Mouse (Mus musculus) forebrain, embryonic 15.5 days (tissue): ENCODE data around the gene Fhl4. TPM values are rescaled to one million over a fixed set of nuclear protein-coding genes. Genes with fewer than 3 reads are reported as not detected.

ENCODE experiments used
- ATAC-seq: fragments of 200-750 bp; cut with Nextera tagmentation; replicated peaks from 2 replicates; pipeline ENCODE4 v1.8.0; 2017; ENCODE audit warnings: mild to moderate bottlenecking, moderate TSS enrichment, moderate library complexity
- H3K27ac ChIP-seq: fragments of 300-500 bp; sonication (generic); replicated peaks from 2 replicates; pipeline ENCODE4 v1.5.1; 2015; ENCODE audit warnings: mild to moderate bottlenecking, inconsistent platforms
- H3K27me3 ChIP-seq: fragments of 300-500 bp; sonication (generic); 2 replicates; pipeline ENCODE4 v1.6.1; 2015; ENCODE audit warnings: inconsistent platforms
- H3K36me3 ChIP-seq: fragments of 300-500 bp; sonication (generic); 2 replicates; pipeline ENCODE4 v1.6.1; 2015; ENCODE audit warnings: mild to moderate bottlenecking, inconsistent platforms
- H3K4me1 ChIP-seq: fragments of 300-500 bp; sonication (generic); 2 replicates; pipeline ENCODE4 v1.6.1; 2015; ENCODE audit warnings: inconsistent platforms
- H3K4me2 ChIP-seq: fragments of 300-500 bp; sonication (generic); replicated peaks from 2 replicates; pipeline ENCODE4 v1.6.1; 2015; ENCODE audit warnings: mild to moderate bottlenecking, inconsistent platforms
- H3K4me3 ChIP-seq: fragments of 300-500 bp; sonication (generic); 2 replicates; pipeline ENCODE4 v1.5.1; 2015; ENCODE audit warnings: mild to moderate bottlenecking, inconsistent platforms
- H3K9ac ChIP-seq: fragments of 300-500 bp; sonication (generic); replicated peaks from 2 replicates; pipeline ENCODE4 v1.6.1; 2015; ENCODE audit warnings: mild to moderate bottlenecking, inconsistent platforms
- H3K9me3 ChIP-seq: fragments of 300-500 bp; sonication (generic); 2 replicates; pipeline ENCODE4 v1.6.1; 2016; ENCODE audit warnings: inconsistent platforms
- WGBS: fragments of 180-500 bp; shearing (Covaris S2); methylation state at CpG from one replicate; pipeline ENCODE4 v1.1.7; 2015; ENCODE audit warnings: mixed read lengths; 5-methylcytosine and 5-hydroxymethylcytosine counted together
- polyA plus RNA-seq: library from polyadenylated mRNA; unstranded; fragments of >200 nt; fragmentation: Nextera tagmentation; extraction: Ambion mirVana; gene quantifications from 2 replicates; pipeline ENCODE4 v1.2.1, GENCODE M21; 2015

Fhl4 gene
- polyA plus RNA-seq, 1 experiment from 2014 or later, result 2.4 TPM

DNA sequence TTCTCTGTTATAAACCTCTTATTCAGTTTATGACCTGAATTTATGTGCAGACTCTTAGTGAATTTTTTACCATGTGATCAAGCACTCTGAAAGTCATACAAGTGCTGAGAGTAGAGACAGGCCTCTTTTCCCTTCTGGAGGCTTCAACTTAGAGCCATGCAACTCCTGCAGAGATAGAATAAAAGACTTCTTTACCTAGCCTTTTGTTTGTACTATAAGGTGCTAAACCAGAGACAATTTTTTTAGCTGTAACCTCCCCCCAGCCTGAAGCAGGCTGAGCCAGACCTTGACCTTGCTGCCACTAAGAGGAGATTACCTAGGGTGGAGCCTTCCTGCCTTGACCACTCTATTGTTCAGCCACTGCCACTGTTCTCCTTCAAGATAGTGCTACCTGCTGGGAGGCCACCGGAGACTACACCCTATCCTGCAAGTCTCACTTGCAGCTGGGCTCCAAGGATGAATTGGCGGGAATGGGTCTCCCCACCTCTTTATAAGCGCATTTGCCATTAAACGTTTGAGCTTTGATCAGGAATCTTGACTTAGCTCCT lies 30.6 kb downstream of the Fhl4 start:
- Histone ChIP-seq H3K27ac (no peak overlapping the region), H3K4me3 (no peak overlapping the region), H3K9me3 (no peaks in the 10 kb centered on the region), H3K4me1 (no peaks in the 10 kb centered on the region), H3K4me2 (no peak overlapping the region), H3K27me3 (no peaks in the 10 kb centered on the region), H3K9ac (no peak overlapping the region), H3K36me3 (no peaks in the 10 kb centered on the region)
- 54% methylated on average over 4 of the region's 4 CpGs for WGBS
- ATAC-seq, result no peak

- WGBS, result 76% methylated on average over 2 of the region's 2 CpGs
- no peak overlapping the region for H3K4me2 ChIP-seq
- ATAC-seq, result no peak
- H3K36me3 ChIP-seq, result no peaks in the 10 kb centered on the region
- no peaks in the 10 kb centered on the region for H3K4me1 ChIP-seq
- no peak overlapping the region for H3K4me3 ChIP-seq
- H3K27me3 ChIP-seq, result no peaks in the 10 kb centered on the region
- H3K9ac ChIP-seq, result no peak overlapping the region
- H3K27ac ChIP-seq, result no peak overlapping the region
- no peaks in the 10 kb centered on the region for H3K9me3 ChIP-seq
Observed at GRCm38 (mm10) chr10:85054876-85055275, 47.4 kb downstream of the Fhl4 start.

- Histone ChIP-seq H3K27me3 (no peaks in the 10 kb centered on the region), H3K9me3 (no peaks in the 10 kb centered on the region), H3K4me1 (no peaks in the 10 kb centered on the region), H3K4me3 (no peak overlapping the region), H3K4me2 (no peak overlapping the region), H3K9ac (no peak overlapping the region), H3K36me3 (no peaks in the 10 kb centered on the region), H3K27ac (no peak overlapping the region)
- 32% methylated on average over 4 of the region's 4 CpGs for WGBS
- no peak for ATAC-seq
Observed at GRCm38 (mm10) chr10:85052451-85052850, 49.8 kb downstream of the Fhl4 start.

- Histone ChIP-seq H3K27ac (no peak overlapping the region), H3K27me3 (peaks cover 4% of the 10 kb centered on the region; the same call in 1 of the 2 replicates), H3K9me3 (no peaks in the 10 kb centered on the region), H3K4me2 (no peak overlapping the region), H3K4me1 (no peaks in the 10 kb centered on the region), H3K9ac (no peak overlapping the region), H3K36me3 (no peaks in the 10 kb centered on the region), H3K4me3 (no peak overlapping the region)
- WGBS, result 64% methylated on average over 4 of the region's 4 CpGs
- no peak for ATAC-seq
Observed at GRCm38 (mm10) chr10:85050668-85051208, 51.6 kb downstream of the Fhl4 start.

GRCm38 (mm10) chr10:85048008-85048407 lies 54.3 kb downstream of the Fhl4 start:
- H3K27ac ChIP-seq, result no peak overlapping the region
- no peaks in the 10 kb centered on the region for H3K9me3 ChIP-seq
- WGBS, result 97% methylated on average over 8 of the region's 8 CpGs
- H3K9ac ChIP-seq, result no peak overlapping the region
- peaks cover 13% of the 10 kb centered on the region for H3K27me3 ChIP-seq
- peaks cover 11% of the 10 kb centered on the region for H3K4me1 ChIP-seq
- H3K36me3 ChIP-seq, result no peaks in the 10 kb centered on the region
- H3K4me3 ChIP-seq, result no peak overlapping the region
- no peak overlapping the region for H3K4me2 ChIP-seq
- ATAC-seq, result no peak

GRCm38 (mm10) chr10:85046585-85046984 lies 55.7 kb downstream of the Fhl4 start:
- Histone ChIP-seq H3K4me3 (no peak overlapping the region), H3K36me3 (no peaks in the 10 kb centered on the region), H3K9me3 (no peaks in the 10 kb centered on the region), H3K9ac (no peak overlapping the region), H3K4me2 (no peak overlapping the region), H3K4me1 (peaks cover 11% of the 10 kb centered on the region), H3K27ac (no peak overlapping the region), H3K27me3 (peaks cover 16% of the 10 kb centered on the region)
- WGBS, result 13% methylated on average over 5 of the region's 5 CpGs
- no peak for ATAC-seq

Other genes with a start within 250 kb of the Fhl4 start
- 40.5 and 43.6 TPM in 2 replicates for gene Ric8b, start 184.9 kb downstream of the Fhl4 start, polyA plus RNA-seq
- gene Tmem263, start 132 bp upstream of the Fhl4 start, polyA plus RNA-seq, result 57.7 and 62.5 TPM in 2 replicates
- 24.2 and 26.0 TPM in 2 replicates for gene Mterf2, start 25.5 kb upstream of the Fhl4 start, polyA plus RNA-seq
- gene Cry1, start 82.6 kb upstream of the Fhl4 start, polyA plus RNA-seq, result 30.7 and 35.3 TPM in 2 replicates